Mouse (Mus musculus): ENCODE measurements at regions not wholly inside any gene's neighbourhood (a gene's known extent, or its start where the extent isn't known, plus 50 kb on each side); places are given as distances from the start of the nearest gene placed in this dataset.

GRCm38 (mm10) chr17:79167198-79167597, 115.5 kb downstream of the Qpct start:
- TF ChIP-seq RCOR1 (conservative IDR thresholded peaks at IDR 0.05; ENCODE audit: low read depth, low read length), result no peak
- no peak for TF ChIP-seq CTCF (conservative IDR thresholded peaks at IDR 0.05 in 1 of 2, IDR thresholded peaks at IDR 0.05 in 1 of 2; ENCODE audit: low read depth in 2 of 2, low read length in 2 of 2)
- no peak for TF ChIP-seq POLR2A (IDR thresholded peaks at IDR 0.05; ENCODE audit: low read depth, low read length)
- no peak for TF ChIP-seq CHD2 (IDR thresholded peaks at IDR 0.05; ENCODE audit: low read length)
- no peak for TF ChIP-seq POLR2AphosphoS2 (IDR thresholded peaks at IDR 0.05; ENCODE audit: low read depth, low read length)
- TF ChIP-seq CHD1 (IDR thresholded peaks at IDR 0.05; ENCODE audit: low read depth, low read length), result no peak
- no peak for TF ChIP-seq MAX (IDR thresholded peaks at IDR 0.05; ENCODE audit: low read length)
- no peak for TF ChIP-seq ZMIZ1 (IDR thresholded peaks at IDR 0.05; ENCODE audit: low read depth, low read length)
- TF ChIP-seq MYC (IDR thresholded peaks at IDR 0.05; ENCODE audit: low read depth, low read length), result no peak
- TF ChIP-seq USF1 (IDR thresholded peaks at IDR 0.05; ENCODE audit: low read depth, low read length), result no peak
